Mouse (Mus musculus) left cerebral cortex, postnatal 25 days (tissue): ENCODE results near the gene Mmd. TPM values are rescaled to one million over a fixed set of nuclear protein-coding genes. Genes with fewer than 3 reads are reported as not detected.

Experiments
- DNase-seq, 2 experiments: peaks; one replicate each; pipeline ENCODE4 v3.0.0; 2022; ENCODE audit warnings: low spot score in 2 of 2, mixed read lengths in 1 of 2
- intact Hi-C: fragments of 180-260 bp; cut with DNase I; formaldehyde crosslinking; loops from one replicate; pipeline ENCODE4 v1.15.1; 2025
- total RNA-seq, 2 experiments: library from RNA; stranded (reverse); gene quantifications; 2 replicates each; pipeline ENCODE4 v1.2.3; 2021

Mmd gene
- 100 to 1,000 TPM; 227 to 240 TPM for total RNA-seq

GRCm38 (mm10) chr11:90249025-90249650 is at the start of gene Mmd:
Gene Mmd, plus strand, starts transcription at chr11:90249456.
- DNase-seq = peak; percentile 98 to 99
- intact Hi-C loops = loop anchor here (2.0 to 5.0 kb wide), 2 partner anchors 34 to 388 kb away; partner anchors contain the start of genes Cox11 and Stxbp4

DNA sequence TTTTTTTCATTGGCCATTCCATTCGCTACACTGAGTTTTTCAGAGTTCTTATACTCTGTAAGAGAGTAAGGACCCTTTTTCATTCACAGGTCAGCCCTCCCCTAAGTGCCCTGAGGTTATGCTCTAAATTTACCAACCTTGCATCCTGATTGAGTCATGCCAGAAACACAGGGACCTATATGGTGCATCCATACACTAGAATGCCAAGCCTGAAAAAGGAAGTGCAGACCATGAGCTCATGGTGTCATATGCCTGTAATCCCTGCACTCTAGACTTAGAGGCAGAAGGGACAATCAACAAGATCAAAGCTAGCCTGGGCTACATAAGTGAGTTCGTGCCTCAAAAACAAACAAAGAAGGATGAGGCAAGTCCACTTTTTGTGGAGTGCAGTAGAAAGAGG is 48.4 kb upstream of the Mmd start:
- intact Hi-C loops = no loop called here
- no peak for DNase-seq

- intact Hi-C loops = no loop called here
- DNase-seq = no peak
These were observed 35.0 kb upstream of the Mmd start for GRCm38 (mm10) chr11:90214246-90214645.

DNA sequence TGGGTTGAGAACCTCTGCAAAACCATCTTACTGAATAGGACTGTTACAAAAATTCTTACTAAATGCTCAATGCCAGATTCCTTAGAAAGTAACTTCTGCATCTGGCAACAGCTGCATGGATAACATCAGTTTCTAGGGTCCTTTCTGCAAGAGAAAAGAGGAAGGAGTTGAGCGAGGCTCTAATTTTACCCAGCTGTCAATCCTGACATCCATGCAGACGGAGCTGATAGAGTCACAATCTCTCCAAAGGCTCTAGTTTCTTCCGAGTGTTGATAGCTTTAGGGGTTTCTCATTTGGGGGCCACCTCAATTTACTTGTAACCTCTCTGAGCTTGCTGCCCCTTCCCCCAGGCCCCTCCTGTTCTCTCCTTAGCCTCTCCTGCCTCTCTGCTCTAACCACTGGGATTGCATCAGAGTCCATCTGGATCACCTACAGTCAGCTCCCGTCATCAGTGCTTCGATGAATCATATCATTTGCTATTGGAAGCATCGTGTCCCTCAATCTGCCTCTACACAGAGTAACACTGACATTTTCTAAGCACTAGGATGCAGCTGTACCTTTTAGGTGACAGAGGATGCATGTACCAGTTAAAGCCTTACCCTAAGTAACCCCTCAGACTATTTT is 29.1 kb upstream of the Mmd start:
- no peak for DNase-seq
- intact Hi-C loops = no loop called here

DNA sequence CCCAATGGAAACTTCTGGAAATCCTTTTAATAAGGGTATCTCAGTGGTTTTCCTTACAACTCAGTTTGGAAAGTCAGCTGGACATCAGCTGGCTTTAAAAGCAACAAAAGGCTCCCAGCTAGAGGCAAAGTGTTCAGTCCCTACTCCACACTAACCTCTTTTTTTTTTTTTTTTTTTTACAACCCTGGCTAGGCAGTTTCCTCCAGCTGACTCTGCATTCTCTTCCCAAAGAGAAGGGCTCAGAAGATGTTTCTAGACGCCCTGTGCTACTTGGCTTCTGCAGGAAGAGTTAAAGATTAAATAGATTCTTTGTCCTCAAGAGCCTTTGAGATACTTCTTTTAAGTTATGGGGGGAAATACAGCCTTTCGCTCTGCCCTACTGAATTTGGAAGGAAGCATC is 28.5 kb upstream of the Mmd start:
- DNase-seq = no peak
- intact Hi-C loops = no loop called here

DNA sequence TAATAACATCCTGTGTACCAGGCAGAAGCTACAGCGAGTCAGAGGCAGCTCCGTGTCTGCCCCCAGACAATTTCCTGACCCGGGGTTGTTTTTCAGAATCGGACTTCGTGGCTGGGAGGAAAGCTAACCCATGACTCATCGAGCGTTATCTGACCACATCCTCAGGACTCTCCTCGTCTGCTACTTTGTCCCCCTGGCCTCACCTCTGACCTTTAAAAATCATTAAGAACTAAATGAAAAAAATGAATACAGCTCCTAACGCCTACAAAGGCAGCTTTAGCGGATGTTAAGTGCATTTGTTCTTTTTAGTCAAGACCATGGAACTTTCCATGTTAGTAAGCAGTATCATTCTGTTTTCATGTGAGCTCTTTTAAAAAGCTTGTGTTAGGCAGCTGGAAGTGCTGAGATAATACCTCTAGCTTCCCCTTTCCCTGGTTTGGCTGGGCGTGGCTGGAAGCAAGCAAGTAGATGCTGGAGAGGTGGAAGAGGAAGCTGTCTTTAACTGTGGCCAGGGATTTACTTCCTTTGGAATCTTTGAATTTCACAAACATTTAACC is 24.3 kb upstream of the Mmd start:
- intact Hi-C loops = no loop called here
- no peak for DNase-seq

DNA sequence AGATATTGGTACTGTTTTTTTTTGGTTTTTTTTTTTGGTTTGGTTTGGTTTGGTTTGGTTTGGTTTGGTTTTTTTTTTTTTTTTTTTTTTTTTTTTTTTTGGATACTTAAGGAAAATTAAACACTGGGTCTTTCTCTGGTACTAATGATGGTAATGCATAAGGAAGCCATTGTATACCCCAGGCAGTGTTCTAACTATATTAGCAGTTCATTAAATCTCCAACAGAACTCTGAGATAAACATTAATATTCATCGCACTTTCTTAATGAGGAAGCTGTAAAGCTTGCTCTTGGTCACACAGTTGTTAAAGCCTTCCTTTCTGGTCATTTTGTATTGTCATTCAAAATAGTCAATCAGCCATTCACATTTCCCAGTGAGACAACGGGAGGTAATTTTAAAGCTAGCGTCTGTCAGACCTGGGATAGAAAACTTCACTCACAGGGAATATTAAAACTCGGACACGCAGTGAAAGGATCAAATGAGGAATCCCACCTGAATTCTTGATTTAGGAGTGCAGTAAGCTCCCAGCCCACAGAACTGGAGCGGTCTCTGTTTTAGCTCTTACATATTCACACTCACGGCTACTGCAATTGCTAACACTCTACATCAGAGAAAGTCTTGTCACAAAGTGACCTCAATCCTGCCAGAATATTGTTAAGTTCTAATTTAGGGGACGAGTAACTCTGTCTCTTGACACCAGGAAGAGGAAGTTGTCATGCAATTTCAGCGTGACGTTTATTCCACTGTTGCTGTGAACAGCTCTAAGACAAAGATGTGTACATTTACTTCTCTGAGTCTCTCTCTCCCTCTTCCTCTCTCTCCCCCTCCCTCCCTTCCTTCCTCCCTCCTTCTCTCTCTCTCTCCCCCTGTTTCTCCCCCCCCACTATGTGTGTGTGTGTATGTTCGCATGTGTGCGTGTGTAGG is 22.0 kb upstream of the Mmd start:
- intact Hi-C loops = no loop called here
- DNase-seq = no peak

DNA sequence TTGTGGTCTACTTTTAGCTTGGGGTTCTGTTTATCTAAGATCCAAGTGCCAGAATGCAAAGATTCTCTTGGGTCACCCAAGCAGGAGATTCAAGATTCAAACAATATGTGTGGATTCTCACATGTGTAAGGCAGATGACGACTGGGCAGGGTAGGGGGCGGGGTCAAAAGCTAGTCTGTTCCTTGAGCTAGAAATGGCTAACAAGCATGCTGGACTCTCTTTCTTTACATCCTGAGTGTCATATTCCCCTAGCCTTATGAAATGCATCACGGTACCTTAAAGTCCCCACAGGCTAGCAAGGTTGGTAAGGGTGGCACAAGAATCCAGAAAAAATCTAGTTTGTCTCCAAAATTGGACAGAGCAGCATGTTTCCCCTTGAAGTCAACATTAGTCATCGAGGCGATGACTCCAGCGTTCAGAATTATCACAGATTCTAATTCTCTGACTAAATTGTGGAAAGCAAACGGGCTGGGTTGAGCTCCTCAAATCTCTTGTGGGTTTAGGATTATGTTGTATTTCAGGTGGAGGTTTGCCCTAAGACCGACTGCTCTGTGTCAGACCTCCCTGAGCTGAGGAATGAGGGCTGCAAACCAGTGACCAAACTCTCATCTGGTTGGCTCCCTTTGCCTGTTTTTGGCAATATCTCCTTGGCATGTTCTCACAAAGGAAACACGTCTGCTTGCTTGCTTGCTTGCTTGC is 20.9 kb upstream of the Mmd start:
- intact Hi-C loops = no loop called here

GRCm38 (mm10) chr11:90229800-90230199 is 19.5 kb upstream of the Mmd start:
- no peak for DNase-seq
- intact Hi-C loops = no loop called here

More for the DNA sequence above, 20.9 kb upstream of the Mmd start:
- DNase-seq = no peak

GRCm38 (mm10) chr11:90230671-90231070 is 18.6 kb upstream of the Mmd start:
- intact Hi-C loops = no loop called here
- DNase-seq = no peak

DNA sequence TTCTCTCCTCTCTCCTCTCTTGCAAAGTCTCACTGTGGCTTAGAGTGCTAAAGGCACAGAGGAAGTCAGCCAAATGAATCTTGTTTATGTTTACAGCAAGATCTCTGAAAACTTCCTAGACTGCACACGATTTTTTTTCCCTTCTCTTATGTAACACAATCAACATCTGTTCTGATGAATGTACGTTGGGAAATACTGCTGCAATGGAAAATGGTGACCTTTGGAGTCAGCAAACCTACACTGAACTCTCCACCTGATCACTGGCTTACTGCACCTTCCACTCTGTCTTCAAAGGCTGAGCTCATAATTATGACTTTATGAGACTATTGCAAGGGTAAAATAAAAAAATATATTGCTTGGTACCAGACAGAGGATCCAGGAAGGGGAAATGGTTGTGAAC is 17.6 kb upstream of the Mmd start:
- no peak for DNase-seq
- intact Hi-C loops = no loop called here

- no peak for DNase-seq
- intact Hi-C loops = no loop called here
These were observed 16.6 kb upstream of the Mmd start for GRCm38 (mm10) chr11:90232685-90233084.

GRCm38 (mm10) chr11:90235221-90235620 is 14.0 kb upstream of the Mmd start:
- intact Hi-C loops = no loop called here
- no peak for DNase-seq

DNA sequence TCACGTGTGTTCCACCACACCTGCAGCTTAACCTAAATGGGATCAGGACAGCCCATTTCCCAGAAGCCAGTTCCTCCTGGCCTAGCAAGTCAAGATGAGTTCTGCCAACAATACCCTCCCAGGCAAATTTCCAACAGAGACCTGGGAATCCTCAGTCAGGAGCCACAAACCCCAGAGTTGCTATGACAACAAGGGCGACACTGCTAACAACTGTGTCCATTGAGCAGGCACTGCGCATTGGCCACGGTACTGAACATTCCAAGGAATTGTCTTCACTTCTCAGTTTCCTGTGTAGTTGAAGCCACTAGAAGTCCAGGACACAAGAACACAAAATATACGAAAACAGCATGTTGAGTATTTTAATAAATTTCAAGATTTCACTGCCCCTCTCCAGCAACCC is 11.6 kb upstream of the Mmd start:
- intact Hi-C loops = no loop called here
- no peak for DNase-seq

DNA sequence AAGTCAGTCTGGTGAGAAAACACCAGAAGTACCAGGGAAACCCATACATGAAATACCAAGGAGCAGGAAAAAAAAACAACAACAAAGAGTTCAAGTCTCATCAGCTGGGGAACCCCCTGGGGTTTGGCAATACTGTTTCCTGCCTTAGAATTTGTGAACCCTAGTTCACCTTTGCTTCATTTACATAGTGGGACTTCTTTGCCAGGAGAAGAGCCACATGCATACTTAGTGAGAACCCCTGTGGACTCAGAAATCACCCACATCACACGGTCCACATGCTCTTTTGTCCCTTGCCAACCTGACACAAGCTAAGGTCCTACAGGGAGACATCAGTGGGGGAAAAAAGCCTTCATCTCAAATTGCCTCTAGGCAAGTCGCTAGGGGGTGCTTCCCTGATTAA is 10.6 kb upstream of the Mmd start:
- intact Hi-C loops = no loop called here
- no peak for DNase-seq

- intact Hi-C loops = no loop called here
- no peak for DNase-seq
These were observed 8.5 kb upstream of the Mmd start for GRCm38 (mm10) chr11:90240652-90241330.

DNA sequence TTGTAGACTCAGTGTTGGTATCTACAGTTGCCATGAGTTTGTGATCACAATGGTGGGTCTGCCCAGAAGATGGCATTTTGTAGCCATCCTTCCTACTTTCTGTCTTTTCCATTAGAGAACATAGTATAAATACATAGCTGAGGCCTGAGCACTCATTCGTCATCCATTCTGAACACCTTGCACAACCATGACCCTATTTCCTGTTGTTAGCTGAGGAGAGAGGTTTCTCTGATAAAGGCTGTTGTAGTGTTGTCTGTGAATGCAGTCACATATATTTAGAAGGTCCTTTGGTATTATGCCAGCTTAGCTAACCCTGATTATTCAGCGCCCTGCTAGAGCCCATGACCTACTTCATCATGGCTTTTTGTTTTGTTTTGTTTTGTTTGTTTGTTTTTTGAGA is 7.4 kb upstream of the Mmd start:
- no peak for DNase-seq
- intact Hi-C loops = no loop called here

DNA sequence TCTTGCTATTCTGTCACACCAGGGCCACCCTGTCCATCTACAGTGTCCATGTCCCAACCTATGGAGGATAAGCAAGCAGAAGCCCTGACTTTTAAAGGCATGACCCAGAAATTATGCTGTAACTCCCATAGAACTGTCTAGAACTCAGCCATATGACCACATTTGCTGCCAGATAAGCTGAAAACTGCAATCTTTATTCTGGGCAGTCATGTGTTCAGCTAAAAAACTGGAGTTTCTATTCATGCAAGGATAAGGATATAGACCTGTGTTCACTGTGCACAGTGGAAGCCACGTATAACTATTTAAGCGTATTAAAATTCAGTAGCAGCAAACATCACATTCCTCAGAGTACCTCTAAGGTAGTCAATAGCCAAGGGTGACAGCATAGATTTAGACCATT is 6.0 kb upstream of the Mmd start:
- intact Hi-C loops = no loop called here
- DNase-seq = peak in 1 of 2 experiments; percentile 69

- intact Hi-C loops = loop anchor here (5.0 kb wide), 1 partner anchor 392 kb away; the partner anchor contains the start of genes Cox11 and Stxbp4
- no peak for DNase-seq
These were observed 3.6 kb upstream of the Mmd start for GRCm38 (mm10) chr11:90245630-90246029.
